Mouse (Mus musculus) bone marrow macrophage, adult 2 months (primary cell): ENCODE results near the gene Capn13. TPM values are rescaled to one million over a fixed set of nuclear protein-coding genes. Genes with fewer than 3 reads are reported as not detected.

Source experiments
- H3K27ac ChIP-seq: 2 replicates; pipeline ENCODE4 v1.5.1; 2012; ENCODE audit warnings: low read depth, low read length; ENCODE audit not compliant: insufficient read depth
- H3K4me1 ChIP-seq: 2 replicates; pipeline ENCODE4 v1.6.1; 2012; ENCODE audit warnings: low read length; ENCODE audit not compliant: control insufficient read depth, insufficient read depth
- H3K4me3 ChIP-seq: 2 replicates; pipeline ENCODE4 v1.5.1; 2012; ENCODE audit warnings: mild to moderate bottlenecking, low read length, moderate library complexity; ENCODE audit not compliant: insufficient read depth
- CTCF ChIP-seq: IDR thresholded peaks from 2 replicates; pipeline ENCODE4 v1.5.1; 2012; ENCODE audit warnings: low read depth, mild to moderate bottlenecking, low read length, moderate library complexity
- POLR2A ChIP-seq: IDR thresholded peaks from 2 replicates; pipeline ENCODE4 v1.6.1; 2012; ENCODE audit warnings: mild to moderate bottlenecking, low read depth, low read length, borderline replicate concordance
- polyA plus RNA-seq: library from polyadenylated mRNA; stranded (reverse); fragments of >200 nt; gene quantifications from 2 replicates; pipeline ENCODE4 v1.2.4, GENCODE M21; 2012; ENCODE audit not compliant: missing spikeins, insufficient read depth, insufficient read length

Gene Capn13
- polyA plus RNA-seq, 1 experiment: not detected

- Histone ChIP-seq H3K4me1 (peaks cover 7% of the 10 kb centered on the region), H3K27ac (no peak overlapping the region), H3K4me3 (no peak overlapping the region)
- TF ChIP-seq CTCF (no peak), POLR2A (no peak)
These were observed 142.0 kb downstream of the Capn13 start for GRCm38 (mm10) chr17:73258620-73259019.
